ENCODE assay signal across 8 mouse cellular contexts in the genomic region with DNA sequence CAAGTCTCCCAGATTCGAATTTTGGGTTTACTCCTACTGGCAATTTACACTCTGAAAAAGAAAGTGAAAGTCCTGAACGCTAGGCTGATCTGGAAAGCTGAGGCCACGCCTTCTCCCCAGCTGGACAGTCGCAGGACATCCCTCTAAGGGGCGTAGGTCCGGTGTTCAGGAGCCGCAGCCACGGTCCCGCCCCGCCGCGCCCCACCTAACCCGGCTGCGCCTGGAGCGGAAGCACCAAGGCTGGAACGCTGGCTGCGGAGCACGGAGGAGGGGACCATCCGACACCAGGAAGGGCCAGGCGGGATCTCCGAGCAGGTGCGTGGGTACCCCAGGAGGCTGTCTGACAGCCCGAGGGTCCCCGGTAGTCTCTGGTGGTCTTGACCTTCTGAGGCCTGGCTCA. TPM values are rescaled to one million over a fixed set of nuclear protein-coding genes. Genes with fewer than 3 reads are reported as not detected.
DNase-seq lines count a peak whose midpoint lies in the region; ATAC-seq lines count a peak whose summit lies in the region.

A gene (minus strand): TSS at position 10 of the 400 bp plus-strand sequence.
A gene (plus strand): TSS at position 204 of the 400 bp plus-strand sequence.

- no peaks in the 10 kb centered on the region for H3K9me3 ChIP-seq in embryonic facial prominence, embryonic 15.5 days (replicated peaks)
- no peaks in the 10 kb centered on the region for H3K9me3 ChIP-seq in kidney, embryonic 14.5 days (ENCODE audit: control insufficient read depth, low read length)

- 2% methylated on average over 24 of the region's 24 CpGs for WGBS in embryonic facial prominence, embryonic 15.5 days
- under 1% methylated on average over 24 of the region's 24 CpGs for WGBS in kidney, embryonic 14.5 days

- peak within 1 kb of the TSS; percentile 48 for H3K9ac ChIP-seq in embryonic facial prominence, embryonic 15.5 days
- H3K9ac ChIP-seq in kidney, embryonic 14.5 days (ENCODE audit: low read depth, low read length): peak within 1 kb of the TSS; percentile 54

- peak; percentile 93 for DNase-seq in 3T3-L1 (ENCODE audit: low read depth, low spot score)
- peak; percentile 70 to 78 for DNase-seq in adrenal gland, postnatal 4 days (ENCODE audit: low spot score in 2 of 2)
- DNase-seq in heart, adult 9 months (ENCODE audit: low spot score in 2 of 2): peak; percentile 95 to 96
- peak; percentile 92 for DNase-seq in liver
- peak; percentile 57 to 74 for DNase-seq in monocyte, adult 2 months (ENCODE audit: low read depth in 1 of 2, low spot score in 2 of 2)
- DNase-seq in spleen, postnatal 36 days (ENCODE audit: low spot score in 2 of 2): peak; percentile 88 to 90

- H3K4me1 ChIP-seq in embryonic facial prominence, embryonic 15.5 days: peaks cover 11% of the 10 kb centered on the region
- peaks cover 12% of the 10 kb centered on the region; the same call in 1 of the 2 replicates for H3K4me1 ChIP-seq in kidney, embryonic 14.5 days (ENCODE audit: control insufficient read depth, insufficient read depth, low read length)

- no peak for ATAC-seq in embryonic facial prominence, embryonic 15.5 days (ENCODE audit: insufficient number of reproducible peaks, low FRiP score, low TSS enrichment, low read depth)
- peak; percentile 71 for ATAC-seq in kidney, embryonic 14.5 days (ENCODE audit: low FRiP score, low TSS enrichment)

- H3K4me3 ChIP-seq in embryonic facial prominence, embryonic 15.5 days (replicated peaks): peak within 1 kb of the TSS; percentile 60
- H3K4me3 ChIP-seq in kidney, embryonic 14.5 days (ENCODE audit: low read length): peak within 1 kb of the TSS; percentile 50

- H3K27ac ChIP-seq in embryonic facial prominence, embryonic 15.5 days (replicated peaks): 0 out of 2 replicates have a peak within 1 kb of the TSS, but pooled peaks have one; percentile 44
- no peak within 1 kb of the TSS for H3K27ac ChIP-seq in kidney, embryonic 14.5 days (ENCODE audit: low read depth, low read length)

- no peaks in the 10 kb centered on the region for H3K36me3 ChIP-seq in embryonic facial prominence, embryonic 15.5 days
- no peaks in the 10 kb centered on the region for H3K36me3 ChIP-seq in kidney, embryonic 14.5 days (ENCODE audit: control insufficient read depth, insufficient read depth, low read length)

- H3K27me3 ChIP-seq in embryonic facial prominence, embryonic 15.5 days: no peaks in the 10 kb centered on the region
- no peaks in the 10 kb centered on the region for H3K27me3 ChIP-seq in kidney, embryonic 14.5 days (ENCODE audit: control insufficient read depth, insufficient read depth, low read length)

- H3K4me2 ChIP-seq in embryonic facial prominence, embryonic 15.5 days (replicated peaks): peak within 1 kb of the TSS; percentile 76
- peak within 1 kb of the TSS; percentile 59 for H3K4me2 ChIP-seq in kidney, embryonic 14.5 days (replicated peaks; ENCODE audit: low read depth, low read length)

RNA-seq across cellular contexts. Expression of the first gene that starts in this region (rescaled TPM):
- 1 to 10 TPM; 8.0 to 8.4 TPM for total RNA-seq in adrenal gland, postnatal 4 days (2021)
- 9.2 and 10.4 TPM in 2 replicates for polyA plus RNA-seq in embryonic facial prominence, embryonic 15.5 days (2015; fragmentation: Nextera tagmentation; extraction: Ambion mirVana)
- polyA plus RNA-seq in kidney, embryonic 14.5 days (2014; fragmentation: Nextera tagmentation; extraction: Ambion mirVana): 8.5 and 14.3 TPM in 2 replicates

RNA-seq across cellular contexts. Expression of the second gene that starts in this region (rescaled TPM):
- 10 to 100 TPM; 27.1 to 31.8 TPM for total RNA-seq in adrenal gland, postnatal 4 days (2021)
- polyA plus RNA-seq in embryonic facial prominence, embryonic 15.5 days (2015; fragmentation: Nextera tagmentation; extraction: Ambion mirVana): 4.2 and 4.7 TPM in 2 replicates
- 5.7 and 7.7 TPM in 2 replicates for polyA plus RNA-seq in kidney, embryonic 14.5 days (2014; fragmentation: Nextera tagmentation; extraction: Ambion mirVana)
